Mouse (Mus musculus): ENCODE results near the gene Lcor.
A peak's percentile ranks its signal among the peaks of the same experiment; 100 is the strongest.

Gene Lcor

DNA sequence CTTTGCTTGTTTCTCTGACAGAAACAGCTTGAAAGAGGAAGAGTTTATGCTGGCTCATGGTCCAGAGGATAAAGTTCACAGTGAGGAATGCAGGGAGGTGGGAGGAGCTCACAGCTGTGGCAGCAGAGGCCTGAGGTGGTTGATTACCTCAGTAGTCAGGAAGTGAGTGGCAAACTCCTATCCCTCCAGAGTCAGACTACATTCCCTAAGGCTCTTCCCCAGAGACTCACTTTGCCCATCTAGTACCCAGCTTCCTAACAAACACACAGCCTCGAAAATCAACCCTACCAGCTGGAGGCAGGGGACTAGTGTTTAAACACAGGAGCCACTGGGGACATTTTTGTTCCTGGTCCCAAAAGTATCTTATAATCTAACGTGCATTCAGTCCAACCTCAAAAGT, 7.5 kb upstream of the Lcor start:
- DNase-seq (ENCODE audit: low read depth, low spot score) = no peak

DNA sequence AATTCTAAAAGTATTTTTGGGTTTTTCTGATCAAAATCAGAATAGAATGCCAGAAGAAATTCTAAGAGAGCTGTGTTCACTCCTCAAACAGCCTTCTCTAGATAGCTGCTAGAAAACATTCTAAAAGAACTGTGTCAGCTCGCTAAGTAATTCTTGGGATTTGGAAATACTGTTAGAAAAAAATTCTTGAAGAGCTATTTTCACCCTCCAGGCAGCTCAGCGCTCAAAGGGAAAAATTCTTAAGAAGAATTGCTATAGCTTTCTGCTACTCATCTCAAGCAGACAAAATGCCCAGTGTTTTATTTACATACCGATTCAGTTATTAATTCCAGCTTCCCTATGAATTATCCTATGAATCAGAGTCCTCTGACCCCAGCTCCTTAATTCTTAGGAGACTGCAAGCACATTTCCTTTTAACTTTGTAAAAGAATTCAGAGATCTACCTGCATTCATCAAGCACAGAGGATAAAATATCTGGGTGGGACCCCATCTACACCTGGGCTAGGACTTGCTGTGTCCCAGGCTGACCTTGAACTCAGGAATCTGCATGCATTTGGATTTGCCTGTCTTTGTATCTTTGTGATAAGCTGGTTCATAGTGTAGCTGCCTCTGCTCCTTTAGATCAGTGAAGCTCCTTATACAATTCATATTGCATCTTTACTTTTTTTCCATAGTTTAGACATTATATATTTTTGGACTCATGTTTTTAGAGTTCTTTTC, 5.7 kb upstream of the Lcor start:
- no peak for DNase-seq (ENCODE audit: low read depth, low spot score)

DNA sequence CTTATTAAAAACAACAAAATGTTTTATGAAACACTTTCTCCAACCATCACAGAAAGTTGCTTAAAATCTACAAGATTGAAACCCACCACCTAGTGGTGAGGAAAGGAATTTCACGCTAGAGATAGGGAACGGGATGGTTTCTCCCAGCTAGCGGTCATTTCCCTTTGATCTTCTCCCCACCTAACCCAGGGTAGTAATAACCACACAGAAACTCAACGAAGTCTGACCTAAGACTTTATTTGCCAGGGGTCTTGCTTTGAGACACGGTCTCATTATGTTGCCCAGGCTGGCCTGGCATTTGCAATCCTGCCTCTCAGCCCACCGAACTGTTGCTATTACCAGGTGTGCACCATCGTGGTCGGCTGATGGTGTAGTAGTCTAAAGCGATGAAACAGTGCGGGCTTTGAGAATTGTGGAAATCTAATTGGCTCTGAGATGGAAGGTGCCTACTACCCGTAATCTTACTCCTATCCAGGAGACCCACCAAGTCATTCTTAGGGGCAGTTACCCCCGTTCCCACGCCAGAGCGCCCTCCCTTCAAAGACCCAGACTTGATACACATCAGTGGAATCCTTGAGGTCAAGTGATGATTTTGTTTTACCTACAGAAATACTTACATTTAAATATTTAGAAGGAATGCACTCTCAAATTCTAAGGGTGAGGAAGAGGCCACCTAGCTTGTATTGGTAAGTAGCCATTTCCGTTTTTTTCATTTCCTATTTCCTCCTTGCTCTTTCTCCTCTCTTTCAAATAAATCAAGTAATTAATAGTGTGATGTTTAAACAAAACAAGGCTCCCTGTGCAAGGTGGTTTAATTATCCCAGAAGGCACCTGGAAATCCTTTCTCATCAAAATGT, 1.2 kb upstream of the Lcor start:
- peak; percentile 63 for DNase-seq (ENCODE audit: low read depth, low spot score)

DNA sequence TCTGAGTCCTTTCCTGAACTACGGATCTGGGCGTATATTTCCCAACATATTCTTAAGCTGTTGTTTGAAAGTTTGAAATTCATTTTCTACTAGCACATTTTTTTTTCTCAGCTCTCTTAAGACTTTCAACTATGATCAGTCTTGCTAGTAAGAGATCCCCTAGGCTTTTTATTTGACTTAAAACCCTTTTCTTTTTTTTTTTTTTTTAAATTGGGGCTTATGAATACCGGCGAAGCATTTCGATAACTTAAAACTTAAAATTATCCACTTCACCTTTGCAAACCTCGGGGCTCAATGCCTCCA, 599 bp upstream of the Lcor start:
- DNase-seq (ENCODE audit: low read depth, low spot score) = no peak

DNA sequence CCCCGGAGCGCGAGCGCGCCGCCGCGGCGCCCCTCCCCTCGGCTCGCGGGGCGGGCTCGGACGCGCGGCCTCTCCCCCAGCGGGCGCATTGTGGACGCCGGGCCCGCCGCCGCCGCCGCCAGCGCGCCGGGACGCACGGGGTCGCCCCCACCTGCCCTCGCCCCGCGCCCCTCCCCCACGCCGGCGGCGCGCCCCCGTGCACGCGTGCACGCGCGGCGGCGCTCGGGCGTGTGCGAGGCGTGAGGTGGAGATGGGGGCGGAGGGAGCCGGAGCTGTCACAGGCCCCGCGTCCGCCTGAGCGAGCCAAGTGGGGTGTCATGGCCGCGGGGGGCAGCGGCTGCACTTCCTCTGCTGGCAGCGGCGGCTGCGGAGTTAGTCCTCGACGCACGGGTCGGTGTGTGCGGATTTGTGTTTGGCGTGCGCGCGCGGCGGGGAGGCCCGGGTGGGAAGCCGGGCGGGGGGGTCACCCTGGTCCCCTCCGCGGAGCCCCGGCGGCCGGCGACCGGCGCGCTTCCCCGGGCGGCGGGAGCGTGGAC, 540 bp downstream of the Lcor start:
- peak; percentile 54 for DNase-seq (ENCODE audit: low read depth, low spot score)

DNA sequence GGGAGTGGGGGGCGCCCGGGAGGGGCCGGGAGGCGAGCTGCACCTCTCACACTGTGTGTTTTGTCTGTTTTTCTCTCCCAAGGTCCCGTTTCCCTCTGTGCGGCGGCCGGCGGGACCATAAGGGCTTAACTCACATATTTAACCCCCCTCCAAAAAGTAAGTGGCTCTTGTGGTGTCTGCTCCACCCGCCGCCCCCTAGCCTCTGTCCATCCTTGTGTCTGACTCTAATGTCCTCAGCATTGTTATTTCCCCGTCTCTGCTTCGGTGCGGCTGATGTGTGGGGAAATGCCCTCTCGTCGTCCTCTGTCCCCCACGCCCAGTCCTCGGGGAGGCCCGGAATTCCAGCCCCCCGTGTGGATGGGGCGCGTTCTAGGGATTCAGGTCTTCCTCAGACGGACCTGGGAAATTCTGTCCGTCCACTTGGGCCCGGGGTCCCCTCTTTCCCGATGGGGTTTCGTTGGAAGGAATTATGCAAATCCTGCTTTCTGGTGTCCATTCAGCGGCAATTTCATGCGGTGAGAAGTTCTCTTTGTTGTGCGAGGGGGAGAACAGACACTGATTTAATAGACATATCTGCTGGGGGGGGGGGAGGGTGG, 1.1 kb downstream of the Lcor start:
- peak; percentile 24 for DNase-seq (ENCODE audit: low read depth, low spot score)

DNA sequence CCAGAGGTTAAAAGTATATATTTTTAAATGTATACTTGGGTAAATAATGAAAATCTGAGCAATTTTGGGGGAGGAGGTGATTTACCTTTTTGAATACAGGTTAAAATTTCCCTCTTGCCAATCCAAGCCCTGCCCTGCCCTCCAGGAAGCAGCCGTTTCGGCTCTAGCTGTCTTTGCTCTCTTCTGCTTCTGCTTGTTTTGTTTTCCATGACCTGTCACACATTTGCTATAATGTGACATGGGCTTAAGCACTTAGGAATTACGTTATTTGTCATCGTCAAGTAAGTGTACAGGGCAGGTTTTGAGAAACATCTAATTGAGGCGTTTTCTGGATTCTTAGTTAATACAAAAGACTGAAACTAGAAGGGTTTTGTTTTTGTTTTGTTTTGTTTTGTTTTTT, 1.9 kb downstream of the Lcor start:
- no peak for DNase-seq (ENCODE audit: low read depth, low spot score)

DNA sequence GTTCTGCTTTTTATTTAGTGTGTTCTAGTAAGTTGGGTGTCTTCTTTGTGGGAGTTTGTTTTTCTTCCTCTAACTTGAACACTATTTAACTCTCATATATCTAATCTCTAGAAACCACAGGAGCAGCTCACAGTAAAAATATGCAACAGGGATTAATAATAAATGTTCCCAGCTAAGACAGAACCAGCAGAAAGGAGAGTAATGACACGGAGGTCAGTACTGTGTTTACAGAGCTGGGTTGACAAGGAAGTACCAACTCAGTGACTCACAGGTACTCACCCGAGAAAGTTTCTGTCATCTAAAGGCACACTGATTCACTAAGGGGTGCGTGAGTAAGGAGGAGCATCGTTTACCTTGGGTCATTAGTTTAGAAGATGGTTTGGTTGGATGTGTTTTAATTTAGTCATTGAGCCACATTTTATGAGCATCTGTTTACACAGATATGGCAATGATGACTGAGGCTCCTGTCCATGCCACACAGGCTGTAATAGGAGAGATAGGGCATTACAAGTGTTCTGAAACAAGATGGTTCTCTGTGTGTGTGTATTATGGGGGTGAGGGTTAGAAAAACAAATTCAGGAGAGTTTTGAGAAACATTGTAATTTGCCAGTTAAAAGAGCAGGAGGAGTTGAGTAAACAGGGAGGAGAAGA, 13.1 kb downstream of the Lcor start:
- no peak for DNase-seq (ENCODE audit: low read depth, low spot score)

DNA sequence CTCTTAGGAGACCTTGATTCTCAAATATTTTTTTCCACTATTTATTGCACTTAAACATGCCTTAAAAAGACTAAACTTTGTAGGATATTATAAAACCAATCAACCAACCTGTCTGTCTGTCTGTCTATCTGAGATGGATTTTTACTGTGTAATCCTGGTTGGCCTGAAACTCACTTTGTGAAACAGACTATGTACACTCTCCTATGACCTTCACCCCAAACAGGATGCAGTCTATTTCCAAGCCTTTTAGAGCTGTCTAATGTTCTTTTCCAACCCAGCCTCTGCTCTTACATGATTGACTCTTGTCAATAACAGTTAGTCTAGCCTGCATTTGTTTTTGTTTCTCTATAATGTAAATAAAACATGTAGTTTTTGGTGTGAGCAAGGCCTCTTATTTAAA, 13.6 kb downstream of the Lcor start:
- DNase-seq (ENCODE audit: low read depth, low spot score) = no peak

DNA sequence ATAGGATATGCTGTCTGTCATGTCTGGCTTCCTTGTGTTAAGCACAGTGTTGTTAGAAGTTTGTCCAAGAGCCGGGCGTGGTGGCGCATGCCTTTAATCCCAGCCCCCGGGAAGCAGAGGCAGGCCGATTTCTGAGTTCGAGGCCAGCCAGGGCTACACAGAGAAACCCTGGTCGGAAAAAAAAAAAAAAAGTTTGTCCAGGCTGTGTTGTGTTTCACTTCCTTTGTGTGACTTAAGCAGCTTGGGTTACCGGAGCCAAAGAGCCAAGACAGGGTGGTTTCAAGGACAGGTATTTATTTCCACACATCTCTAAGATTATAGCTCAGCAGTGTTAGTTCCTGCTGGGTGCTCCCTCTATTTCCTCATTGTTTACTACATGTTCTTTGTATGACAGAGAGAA, 25.4 kb downstream of the Lcor start:
- no peak for DNase-seq (ENCODE audit: low read depth, low spot score)

DNA sequence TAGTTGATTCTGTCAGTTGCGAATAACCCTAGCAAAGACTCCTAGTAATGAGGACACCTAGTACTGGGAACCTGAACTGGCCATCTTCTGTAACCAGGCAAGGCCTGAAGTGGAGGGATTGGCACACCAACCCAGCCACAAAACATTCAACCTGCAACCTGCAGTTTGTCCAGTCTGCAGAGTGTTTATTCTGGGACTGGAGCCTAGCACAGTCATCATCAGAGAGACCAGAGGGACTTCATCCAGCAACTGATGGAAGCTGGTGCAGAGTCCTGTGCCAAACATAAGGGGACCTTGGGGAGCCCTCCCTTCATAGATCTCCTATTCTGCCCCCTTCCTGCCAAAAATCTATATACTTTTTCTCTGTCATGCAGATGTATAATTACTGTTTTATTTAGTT, 32.4 kb downstream of the Lcor start:
- no peak for DNase-seq (ENCODE audit: low read depth, low spot score)

DNA sequence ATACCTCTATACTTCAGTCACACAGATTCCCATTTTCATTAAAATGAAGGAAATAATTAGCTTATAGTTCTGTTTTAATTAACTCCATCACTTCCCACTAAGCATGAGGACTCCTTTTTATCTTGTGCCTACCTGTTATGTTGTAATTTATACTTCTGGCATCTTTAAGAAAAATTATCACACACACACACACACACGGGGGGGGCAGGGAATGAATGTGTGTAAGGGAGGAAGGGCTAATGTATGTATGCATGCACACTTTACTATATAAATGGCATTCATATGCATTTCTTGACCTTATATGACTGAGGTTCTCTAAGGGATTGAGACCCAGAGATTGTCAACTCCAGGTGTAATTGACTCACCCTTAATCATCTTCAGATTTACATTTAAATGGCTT, 33.1 kb downstream of the Lcor start:
- DNase-seq (ENCODE audit: low read depth, low spot score) = no peak

DNA sequence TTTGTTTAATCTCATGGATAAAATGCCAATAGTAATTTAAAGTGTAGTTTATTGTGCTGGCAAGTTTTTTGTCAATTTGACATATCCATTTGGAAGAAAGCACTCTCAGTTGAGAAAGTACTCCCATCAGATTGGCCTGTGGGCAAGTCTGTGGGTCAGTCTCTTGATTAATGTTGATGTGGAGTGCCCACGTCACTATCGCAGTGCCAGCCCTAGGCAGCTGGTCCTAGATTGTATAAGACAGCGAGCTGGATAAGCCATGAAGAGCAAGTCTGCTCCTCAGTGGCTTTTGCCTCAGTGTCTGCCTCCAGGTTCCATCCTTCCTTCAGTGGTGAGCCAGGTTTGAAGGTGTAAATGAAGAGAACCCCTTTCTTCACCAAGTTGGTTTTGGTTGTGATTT, 34.6 kb downstream of the Lcor start:
- no peak for DNase-seq (ENCODE audit: low read depth, low spot score)

DNA sequence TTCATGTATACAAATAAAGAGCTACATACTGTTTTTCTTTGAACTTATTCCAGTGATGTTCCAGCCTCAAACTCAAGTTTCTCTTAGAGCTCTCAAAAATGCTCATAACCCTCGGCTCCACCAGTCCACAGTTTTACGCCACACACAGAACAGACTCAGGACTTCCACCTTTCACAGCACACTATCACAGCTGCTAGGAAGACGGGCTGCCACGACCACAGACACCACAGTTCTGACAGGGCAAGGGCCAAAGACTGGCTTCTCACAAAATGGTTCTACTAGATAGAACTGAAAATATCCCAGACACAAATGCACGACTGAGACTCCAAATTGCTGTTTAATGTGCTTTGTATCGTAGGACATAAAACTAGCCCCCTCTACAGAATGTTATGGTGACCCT, 36.7 kb downstream of the Lcor start:
- DNase-seq (ENCODE audit: low read depth, low spot score) = no peak

DNA sequence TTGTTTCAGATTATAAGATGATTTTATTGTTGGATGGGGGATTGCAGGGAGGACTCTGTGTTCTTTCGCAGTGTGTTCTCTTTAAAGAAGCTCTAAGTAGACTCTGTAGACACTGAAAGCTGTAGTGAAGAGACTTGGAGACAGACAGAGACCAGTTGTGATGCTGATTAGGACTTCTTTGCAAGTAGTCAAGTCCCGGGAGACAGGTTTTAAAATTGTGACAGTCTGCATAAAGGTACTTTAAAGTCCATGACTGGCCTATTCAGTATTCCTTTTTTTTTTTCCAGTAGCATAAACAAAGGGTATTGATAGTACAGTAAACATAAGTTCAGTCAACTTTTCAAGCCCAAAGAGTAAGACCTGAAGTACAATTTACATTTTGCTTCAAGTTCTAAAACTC, 39.8 kb downstream of the Lcor start:
- no peak for DNase-seq (ENCODE audit: low read depth, low spot score)

DNA sequence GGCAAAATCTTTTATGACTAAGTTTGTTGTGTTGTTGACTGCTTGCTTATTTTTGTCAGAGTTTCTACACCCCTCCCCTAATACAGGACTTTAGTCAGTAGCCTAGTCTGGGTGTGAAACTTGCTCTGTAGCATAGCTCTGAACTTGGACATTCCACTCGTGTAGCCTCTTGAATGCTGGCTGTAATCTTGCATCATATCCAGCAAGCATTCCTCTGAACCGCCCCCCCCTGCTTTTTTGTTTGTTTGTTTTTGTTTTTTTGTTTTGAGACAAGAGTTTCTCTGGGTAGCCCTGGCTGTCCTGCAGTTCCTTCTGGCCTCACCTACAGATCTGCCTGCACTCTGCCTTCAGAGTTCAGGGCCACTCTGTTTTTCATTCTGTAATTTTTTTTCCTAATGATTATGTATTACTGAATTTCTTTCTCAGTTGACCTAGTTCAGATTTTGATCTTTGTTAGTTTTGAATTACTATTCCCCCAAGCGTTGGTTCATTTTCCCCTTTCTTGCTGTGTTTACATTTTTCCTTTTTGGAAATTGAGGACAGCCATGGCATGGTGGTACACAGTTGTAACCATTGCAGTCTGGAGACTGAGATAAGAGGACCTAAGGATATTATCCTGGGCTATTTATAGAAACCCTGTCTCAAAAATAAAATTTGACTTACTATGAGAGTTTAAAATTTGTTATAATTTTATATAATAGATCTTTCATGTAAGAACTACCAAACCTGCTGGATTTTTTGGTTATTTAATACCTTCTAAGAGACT, 41.5 kb downstream of the Lcor start:
- no peak for DNase-seq (ENCODE audit: low read depth, low spot score)

DNA sequence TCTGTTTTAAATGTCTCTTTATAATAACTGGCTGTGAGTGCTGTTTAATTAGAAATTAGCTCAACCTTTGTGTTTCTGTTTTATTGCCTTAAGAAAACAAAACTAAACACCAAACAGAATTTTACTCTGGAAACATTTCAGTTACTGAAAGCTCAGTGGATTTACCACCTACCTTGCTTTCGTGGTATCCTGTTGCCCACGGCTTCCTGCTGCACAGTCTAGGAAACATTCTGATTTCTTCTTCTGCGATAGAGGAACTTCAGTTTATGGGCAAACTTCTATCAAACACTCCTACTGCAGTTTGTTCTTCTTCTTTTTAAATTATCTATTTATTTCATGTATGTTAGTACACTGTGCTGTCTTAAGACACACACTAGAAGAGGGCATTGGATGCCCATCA, 46.7 kb downstream of the Lcor start:
- DNase-seq (ENCODE audit: low read depth, low spot score) = no peak

DNA sequence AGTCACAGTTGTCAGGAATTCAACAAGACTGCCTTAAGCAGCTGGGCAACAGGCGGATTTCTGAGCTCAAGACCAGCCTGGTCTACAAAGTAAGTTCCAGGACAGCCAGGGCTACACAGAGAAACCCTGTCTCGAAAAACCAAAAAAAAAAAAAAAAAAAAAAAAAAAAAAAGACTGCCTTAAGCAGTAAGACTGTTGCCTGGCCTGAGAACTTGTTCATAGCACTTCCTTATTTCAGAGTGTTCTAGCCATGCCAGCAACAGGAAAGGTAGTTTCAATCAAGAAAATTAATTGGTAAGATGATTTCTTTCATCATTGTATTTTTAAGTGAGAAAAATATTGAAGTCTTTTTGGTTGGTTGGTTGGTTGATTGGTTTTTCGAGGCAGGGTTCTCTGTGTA, 51.6 kb downstream of the Lcor start:
- DNase-seq (ENCODE audit: low read depth, low spot score) = no peak

DNA sequence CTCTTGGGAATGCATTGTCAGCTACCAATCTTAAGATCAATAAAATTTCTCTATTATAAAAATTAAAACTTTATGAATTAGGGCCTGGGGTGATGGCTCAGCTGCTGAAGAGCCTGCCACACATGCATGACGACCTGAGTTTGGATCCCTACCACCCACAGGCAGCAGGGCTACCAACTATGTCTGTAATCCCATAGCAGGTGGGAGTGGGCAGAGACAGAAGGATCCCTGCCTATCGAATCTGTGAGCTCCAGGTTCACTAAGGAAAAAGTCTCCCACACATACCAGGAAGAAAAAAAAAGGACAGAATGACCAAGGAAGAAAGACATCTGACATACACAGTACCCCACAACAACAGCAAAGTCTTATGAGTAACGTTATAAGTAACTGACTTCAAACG, 74.5 kb downstream of the Lcor start:
- no peak for DNase-seq (ENCODE audit: low read depth, low spot score)

DNA sequence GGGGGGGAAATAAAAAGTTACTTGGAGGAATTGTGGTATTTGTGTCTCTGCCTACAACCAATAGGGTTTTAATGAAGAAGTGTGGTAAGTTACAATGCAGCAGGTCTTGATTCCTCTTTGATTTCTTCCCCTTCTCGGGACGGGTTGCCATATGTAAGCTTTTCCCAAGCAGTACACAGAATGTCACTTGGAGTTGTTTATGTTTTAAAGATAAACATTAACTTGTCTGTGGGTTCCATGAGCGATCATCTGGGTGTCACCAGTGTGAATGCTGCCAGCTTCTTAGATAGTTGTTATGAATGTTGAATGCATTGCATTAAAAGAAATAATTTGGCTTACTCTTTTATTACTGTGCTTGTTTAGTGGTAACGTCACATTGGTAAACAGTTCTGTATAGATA, 75.1 kb downstream of the Lcor start:
- DNase-seq (ENCODE audit: low read depth, low spot score) = no peak

DNA sequence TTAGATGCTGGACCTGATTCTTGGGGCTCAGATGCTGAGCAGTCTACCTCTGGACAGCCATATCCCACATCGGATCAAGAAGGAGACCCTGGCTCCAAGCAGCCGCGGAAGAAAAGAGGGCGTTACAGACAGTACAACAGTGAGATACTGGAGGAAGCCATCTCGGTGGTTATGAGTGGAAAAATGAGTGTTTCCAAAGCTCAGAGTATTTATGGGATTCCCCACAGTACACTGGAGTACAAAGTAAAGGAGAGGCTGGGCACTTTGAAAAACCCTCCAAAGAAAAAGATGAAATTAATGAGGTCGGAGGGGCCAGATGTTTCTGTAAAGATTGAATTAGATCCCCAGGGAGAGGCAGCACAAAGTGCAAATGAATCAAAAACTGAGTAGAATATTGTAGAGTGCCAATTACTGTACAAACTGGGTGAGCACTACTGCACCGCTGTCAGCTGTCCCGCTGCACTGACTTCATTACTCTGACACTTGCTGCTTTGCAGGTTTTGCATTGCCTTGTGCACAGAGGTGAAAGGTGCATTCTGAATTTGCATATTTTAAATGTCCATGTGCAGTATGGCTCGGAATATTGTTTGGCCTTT, 76.6 kb downstream of the Lcor start:
- DNase-seq (ENCODE audit: low read depth, low spot score) = no peak
